Mouse (Mus musculus) ES-E14 (cell line): ENCODE results near the gene Clmn. TPM values are rescaled to one million over a fixed set of nuclear protein-coding genes. Genes with fewer than 3 reads are reported as not detected.
"Not testable (repeated sequence)": the region's sequence is repeated elsewhere in the genome, so short reads cannot be mapped to it uniquely, and the experiment has no call there.

Experiments used
- DNase-seq: peaks from one replicate; pipeline ENCODE4 v3.0.0-alpha.2; 2013; ENCODE audit warnings: low read depth, low spot score
- H3K27ac ChIP-seq: 2 replicates; pipeline ENCODE4 v1.5.1; 2012; ENCODE audit warnings: low read depth, mild to moderate bottlenecking, low read length, moderate library complexity, mixed read lengths; ENCODE audit not compliant: poor library complexity, insufficient read depth, severe bottlenecking
- H3K36me3 ChIP-seq: 2 replicates; pipeline ENCODE4 v1.6.1; 2012; ENCODE audit warnings: mild to moderate bottlenecking, low read length, moderate library complexity, mixed read lengths; ENCODE audit not compliant: control insufficient read depth, poor library complexity, insufficient read depth, severe bottlenecking
- H3K4me1 ChIP-seq, 2 experiments: fragments of 150-350 bp in 1 of 2; sonication (generic) in 1 of 2; 2 replicates each; pipeline ENCODE4 v1.6.1; 2012; ENCODE audit warnings: low read length in 2 of 2, mild to moderate bottlenecking in 1 of 2, mixed read lengths in 1 of 2; ENCODE audit not compliant: control insufficient read depth in 2 of 2, insufficient read depth in 2 of 2, poor library complexity in 1 of 2
- H3K4me3 ChIP-seq, 2 experiments: fragments of 150-350 bp in 1 of 2; sonication (generic) in 1 of 2; 2 replicates each; pipeline ENCODE4 v1.5.1; 2012; ENCODE audit warnings: low read length in 2 of 2, low read depth in 1 of 2, mild to moderate bottlenecking in 1 of 2, mixed read lengths in 1 of 2; ENCODE audit not compliant: insufficient read depth in 1 of 2, poor library complexity in 1 of 2, severe bottlenecking in 1 of 2
- H3K9ac ChIP-seq: 2 replicates; pipeline ENCODE4 v1.6.1; 2012; ENCODE audit warnings: low read depth, mild to moderate bottlenecking, low read length, mixed read lengths; ENCODE audit not compliant: poor library complexity, insufficient read depth, severe bottlenecking
- H3K9me3 ChIP-seq: fragments of 150-350 bp; sonication (generic); 2 replicates; pipeline ENCODE4 v1.6.1; 2012; ENCODE audit warnings: low read depth, mild to moderate bottlenecking, low read length; ENCODE audit not compliant: control insufficient read depth, insufficient read depth
- CHD2 ChIP-seq: IDR thresholded peaks from 2 replicates; pipeline ENCODE4 v1.6.1; 2014; ENCODE audit warnings: mild to moderate bottlenecking, low read depth, low read length, inconsistent platforms
- HCFC1 ChIP-seq: IDR thresholded peaks from 2 replicates; pipeline ENCODE4 v1.6.1; 2012; ENCODE audit warnings: low read length, inconsistent platforms, borderline replicate concordance; ENCODE audit not compliant: insufficient read depth
- MAFK ChIP-seq: IDR thresholded peaks from 2 replicates; pipeline ENCODE4 v1.6.1; 2014; ENCODE audit warnings: mild to moderate bottlenecking, low read depth, low read length, inconsistent platforms; ENCODE audit not compliant: insufficient read depth
- ZC3H11A ChIP-seq: IDR thresholded peaks from 2 replicates; pipeline ENCODE4 v1.6.1; 2012; ENCODE audit warnings: low read depth, mild to moderate bottlenecking, inconsistent platforms, low read length, borderline replicate concordance
- ZNF384 ChIP-seq: IDR thresholded peaks from 2 replicates; pipeline ENCODE4 v1.6.1; 2012; ENCODE audit warnings: low read depth, low read length, inconsistent platforms
- in situ Hi-C, 2 experiments: fragments of 600-800 bp; cut with MboI; formaldehyde crosslinking; loops; one replicate each; pipeline ENCODE4 v1.15.1; 2025; ENCODE audit warnings: low sequenced_read_pairs in 2 of 2, inconsistent platforms in 1 of 2; ENCODE audit not compliant: unreplicated experiment in 2 of 2
- total RNA-seq: library from RNA; depleted of rRNA; stranded (reverse); fragments of 300-350 nt; gene quantifications from 2 replicates; pipeline ENCODE4 v1.2.3, GENCODE M21; 2012

Gene Clmn
- total RNA-seq, 1 experiment = 3.1 TPM

DNA sequence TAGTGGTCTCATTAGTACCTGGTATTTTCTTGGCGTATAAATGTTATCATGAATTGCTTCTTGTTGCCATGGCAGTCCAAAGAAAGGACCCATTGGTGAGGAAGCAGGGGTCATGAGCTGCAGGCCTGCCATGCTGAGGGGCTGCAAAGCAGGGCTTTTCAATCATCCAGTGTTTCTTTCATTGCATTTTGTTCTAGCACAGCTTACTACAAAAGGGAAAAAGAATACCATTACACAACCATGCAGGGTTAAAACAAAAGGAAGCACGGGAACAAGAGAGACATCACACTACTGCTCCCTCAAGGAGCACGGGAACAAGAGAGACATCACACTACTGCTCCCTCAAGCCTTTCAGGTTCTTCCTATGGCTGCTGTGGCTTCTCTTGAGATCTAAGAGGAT is 133.1 kb downstream of the Clmn start:
- TF ChIP-seq HCFC1 (no peak), ZNF384 (no peak), ZC3H11A (no peak), MAFK (no peak)
- Histone ChIP-seq H3K4me3 (no peak overlapping the region), H3K4me1 (peaks cover 0 to 2% of the 10 kb centered on the region in 2 experiments; a peak in 1 of 4 replicates), H3K27ac (no peak overlapping the region), H3K36me3 (peaks cover 28% of the 10 kb centered on the region), H3K9me3 (no peaks in the 10 kb centered on the region), H3K9ac (no peak overlapping the region)
- DNase-seq = no peak
- in situ Hi-C loops = no loop called here

GRCm38 (mm10) chr12:104726436-104726835 is 138.4 kb downstream of the Clmn start:
- H3K9me3 ChIP-seq, in situ Hi-C loops, DNase-seq, H3K4me1 ChIP-seq, H3K9ac ChIP-seq, H3K4me3 ChIP-seq, H3K27ac ChIP-seq: not testable (repeated sequence)
- H3K36me3 ChIP-seq = peaks cover 33% of the 10 kb centered on the region

- no peak for DNase-seq
- no peak overlapping the region for H3K9ac ChIP-seq
- no peak overlapping the region for H3K27ac ChIP-seq
- H3K4me1 ChIP-seq = peaks cover 0 to 9% of the 10 kb centered on the region in 2 experiments; a peak in 1 of 4 replicates
- in situ Hi-C loops = no loop called here
- no peaks in the 10 kb centered on the region for H3K9me3 ChIP-seq
- TF ChIP-seq MAFK = no peak
- no peak for TF ChIP-seq ZC3H11A
- no peak for TF ChIP-seq HCFC1
- TF ChIP-seq ZNF384 = no peak
- no peak for TF ChIP-seq CHD2
- H3K36me3 ChIP-seq = peaks cover 16% of the 10 kb centered on the region
- H3K4me3 ChIP-seq = no peak overlapping the region
Measured at GRCm38 (mm10) chr12:104722056-104722455, 142.8 kb downstream of the Clmn start.

- Histone ChIP-seq H3K9ac (no peak overlapping the region), H3K4me1 (peaks cover 0 to 9% of the 10 kb centered on the region in 2 experiments; a peak in 1 of 4 replicates), H3K4me3 (no peak overlapping the region), H3K9me3 (no peaks in the 10 kb centered on the region), H3K27ac (no peak overlapping the region), H3K36me3 (peaks cover 19% of the 10 kb centered on the region)
- TF ChIP-seq HCFC1 (no peak), ZNF384 (no peak), CHD2 (no peak), ZC3H11A (no peak), MAFK (no peak)
- in situ Hi-C loops = no loop called here
- no peak for DNase-seq
Measured at GRCm38 (mm10) chr12:104721011-104721410, 143.9 kb downstream of the Clmn start.

GRCm38 (mm10) chr12:104718956-104719355 is 145.9 kb downstream of the Clmn start:
- no peak overlapping the region for H3K4me3 ChIP-seq
- in situ Hi-C loops = no loop called here
- no peak for DNase-seq
- H3K9me3 ChIP-seq = no peaks in the 10 kb centered on the region
- peaks cover 19% of the 10 kb centered on the region for H3K36me3 ChIP-seq
- TF ChIP-seq CHD2 (no peak), ZNF384 (no peak), ZC3H11A (no peak), HCFC1 (no peak), MAFK (no peak)
- H3K4me1 ChIP-seq = peaks cover 0 to 9% of the 10 kb centered on the region in 2 experiments; a peak in 1 of 4 replicates
- peak overlapping the region; percentile 22; the same call in 1 of the 2 replicates for H3K9ac ChIP-seq
- no peak overlapping the region for H3K27ac ChIP-seq
